Mouse (Mus musculus) liver, adult 10 weeks (tissue): ENCODE measurements around the gene Gm7945. TPM values are rescaled to one million over a fixed set of nuclear protein-coding genes. Genes with fewer than 3 reads are reported as not detected.

Experiments used
- polyA plus RNA-seq: library from polyadenylated mRNA; stranded (reverse); fragments of 350-450 nt; fragmentation: Illumina TruSeq; extraction: RNeasy Lipid Tissue Mini Kit (QIAGEN cat#74804); gene quantifications from one replicate; pipeline ENCODE4 v1.2.3, GENCODE M21; 2014; ENCODE audit warnings: low read depth, low replicate concordance

Gene Gm7945
- polyA plus RNA-seq: not detected

DNA sequence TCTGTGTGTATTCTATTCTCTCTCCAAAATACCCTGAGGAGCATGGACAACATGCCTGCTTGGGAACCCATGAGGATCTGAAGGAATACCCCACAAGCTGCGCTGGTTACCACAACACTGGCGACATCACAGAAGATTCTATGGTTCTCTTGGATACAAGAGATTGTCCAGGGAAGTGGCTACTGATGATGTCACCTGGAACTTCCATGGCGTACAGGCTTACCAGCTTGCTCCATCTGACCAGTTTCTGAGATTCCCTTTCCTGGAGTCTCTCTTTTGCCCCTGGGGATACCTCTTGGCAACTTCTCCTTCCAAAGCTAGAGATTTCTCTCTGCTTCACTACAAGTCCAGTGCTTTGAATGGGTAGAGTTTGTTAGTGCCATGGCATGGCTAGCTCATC lies at the start of gene Gm7945:
Gene Gm7945, minus strand, starts transcription at position 101 of the 400 bp plus-strand sequence.

GRCm38 (mm10) chr14:41408181-41408580 lies 22.0 kb upstream of the Gm7945 start, which contains the start of gene Gm6482:
TSS of gene Gm6482 (minus strand) at chr14:41408281.

DNA sequence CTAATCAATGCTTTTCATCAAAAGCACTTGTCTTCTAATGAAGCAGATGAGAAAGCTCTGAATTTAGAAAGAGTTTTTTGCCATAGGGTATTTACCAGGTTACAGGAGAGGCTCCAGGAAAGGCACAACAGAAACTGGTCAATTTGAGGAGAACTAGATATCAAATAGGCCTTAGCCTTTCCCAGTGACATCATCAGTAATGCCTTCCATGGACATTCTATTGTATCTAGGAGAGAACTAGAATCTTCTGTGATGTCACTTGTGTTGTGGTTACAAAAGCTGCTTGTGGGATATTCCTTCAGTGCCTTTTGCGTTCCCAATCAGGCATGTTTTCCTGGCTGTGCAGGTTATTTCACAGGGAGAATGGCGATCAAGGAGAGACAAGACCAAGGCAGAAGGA lies 37.9 kb downstream of the Gm7945 start, which contains the start of gene Gm5798:
Gene Gm5798, plus strand, starts transcription at position 301 of the 400 bp plus-strand sequence.

Other genes with a start within 250 kb of the Gm7945 start
- gene Mbl1, start 234.9 kb downstream of the Gm7945 start, polyA plus RNA-seq: 161 TPM
- gene Sftpd, start 201.2 kb downstream of the Gm7945 start, polyA plus RNA-seq: 0.32 TPM
- not detected for gene Gm2832, start 107.6 kb downstream of the Gm7945 start, polyA plus RNA-seq
- not detected for gene Gm5798, start 37.8 kb downstream of the Gm7945 start, polyA plus RNA-seq
- gene Gm6482, start 21.9 kb upstream of the Gm7945 start, polyA plus RNA-seq: not detected
- not detected for gene Gm7954, start 67.1 kb upstream of the Gm7945 start, polyA plus RNA-seq
- not detected for gene Gm3486, start 103.1 kb upstream of the Gm7945 start, polyA plus RNA-seq
- gene Gm7970, start 169.2 kb upstream of the Gm7945 start, polyA plus RNA-seq: not detected
- not detected for gene 1700049E17Rik2, start 186.8 kb upstream of the Gm7945 start, polyA plus RNA-seq
- gene Gm3072, start 238.2 kb upstream of the Gm7945 start, polyA plus RNA-seq: not detected